Mouse (Mus musculus) cerebellum, adult 2 months (tissue): Measurements from ENCODE around the gene Cilp2. TPM values are rescaled to one million over a fixed set of nuclear protein-coding genes. Genes with fewer than 3 reads are reported as not detected.
A peak's percentile ranks its signal among the peaks of the same experiment; 100 is the strongest.

Experiments
- DNase-seq, 2 experiments: peaks; one replicate each; pipeline ENCODE4 v3.0.0; 2021
- H3K27ac ChIP-seq: fragments of 200-500 bp; 2 replicates; pipeline ENCODE4 v1.5.1; 2012; ENCODE audit warnings: low read length, control low read depth, inconsistent platforms; ENCODE audit not compliant: insufficient read depth
- H3K27me3 ChIP-seq: fragments of 200-500 bp; 2 replicates; pipeline ENCODE4 v1.6.1; 2012; ENCODE audit warnings: inconsistent platforms, mild to moderate bottlenecking, low read length, moderate library complexity; ENCODE audit not compliant: control insufficient read depth, insufficient read depth
- H3K4me1 ChIP-seq: fragments of 200-500 bp; 2 replicates; pipeline ENCODE4 v1.6.1; 2011; ENCODE audit warnings: low read length; ENCODE audit not compliant: control insufficient read depth, insufficient read depth
- H3K4me3 ChIP-seq: fragments of 200-500 bp; replicated peaks from 2 replicates; pipeline ENCODE3; 2011; ENCODE audit warnings: mild to moderate bottlenecking, low read depth, low read length, control low read depth; ENCODE audit not compliant: insufficient read depth
- CTCF ChIP-seq: fragments of 200-500 bp; IDR thresholded peaks from 2 replicates; pipeline ENCODE4 v1.5.1; 2011; ENCODE audit warnings: low read depth, mild to moderate bottlenecking, control low read depth, low read length, moderate library complexity, borderline replicate concordance; ENCODE audit not compliant: insufficient read depth
- POLR2A ChIP-seq: fragments of 200-500 bp; IDR thresholded peaks from 2 replicates; pipeline ENCODE4 v1.6.1; 2011; ENCODE audit warnings: low read length, control low read depth, borderline replicate concordance; ENCODE audit not compliant: insufficient read depth
- WGBS: fragments of 180-500 bp; shearing (Covaris S2); methylation state at CpG from one replicate; pipeline ENCODE4 v1.1.7; 2018; 5-methylcytosine and 5-hydroxymethylcytosine counted together
- polyA plus RNA-seq: library from polyadenylated mRNA; depleted of rRNA; stranded (reverse); fragments of >200 nt; gene quantifications from 2 replicates; pipeline ENCODE4 v1.2.3, GENCODE M21; 2012; rRNA removed

Gene Cilp2
- 0.18 and 0.41 TPM in 2 replicates for polyA plus RNA-seq

GRCm38 (mm10) chr8:69887289-69888243 lies at the start of gene Cilp2:
Gene Cilp2, minus strand, starts transcription at chr8:69887687.
- under 1% methylated on average over 60 of the region's 60 CpGs for WGBS

GRCm38 (mm10) chr8:69936050-69936794 lies 48.7 kb upstream of the Cilp2 start:
- no peak for DNase-seq
- Histone ChIP-seq H3K4me3 (no peak overlapping the region), H3K27me3 (no peaks in the 10 kb centered on the region), H3K4me1 (peaks cover 7% of the 10 kb centered on the region), H3K27ac (no peak overlapping the region)
- 63% methylated on average over 7 of the region's 7 CpGs for WGBS
- no peak for TF ChIP-seq CTCF

More at GRCm38 (mm10) chr8:69887289-69888243, at the start of gene Cilp2:
- Histone ChIP-seq H3K27me3 (no peaks in the 10 kb centered on the region; the same call in 1 of the 2 replicates), H3K4me3 (peak within 1 kb of the TSS; percentile 28), H3K4me1 (peaks cover 8% of the 10 kb centered on the region; the same call in 1 of the 2 replicates), H3K27ac (no peak within 1 kb of the TSS)
- no peak for DNase-seq
- no peak for TF ChIP-seq CTCF
- TF ChIP-seq POLR2A, result no peak

- DNase-seq, result no peak
- WGBS, result 95% methylated on average over 3 of the region's 3 CpGs
- no peak overlapping the region for H3K27ac ChIP-seq
- TF ChIP-seq POLR2A, result no peak
- TF ChIP-seq CTCF, result no peak
- H3K27me3 ChIP-seq, result no peaks in the 10 kb centered on the region
- peaks cover 7% of the 10 kb centered on the region for H3K4me1 ChIP-seq
- no peak overlapping the region for H3K4me3 ChIP-seq
Measured at GRCm38 (mm10) chr8:69935431-69935830, 47.9 kb upstream of the Cilp2 start.

GRCm38 (mm10) chr8:69934582-69934981 lies 47.1 kb upstream of the Cilp2 start:
- Histone ChIP-seq H3K27me3 (no peaks in the 10 kb centered on the region), H3K27ac (no peak overlapping the region), H3K4me3 (no peak overlapping the region), H3K4me1 (peaks cover under 1% of the 10 kb centered on the region)
- 87% methylated on average over 5 of the region's 5 CpGs for WGBS
- no peak for TF ChIP-seq CTCF
- TF ChIP-seq POLR2A, result no peak
- no peak for DNase-seq

- no peak for DNase-seq
- no peak overlapping the region for H3K27ac ChIP-seq
- 77% methylated on average over 2 of the region's 2 CpGs for WGBS
- TF ChIP-seq POLR2A, result no peak
- no peak for TF ChIP-seq CTCF
- no peaks in the 10 kb centered on the region for H3K27me3 ChIP-seq
- H3K4me3 ChIP-seq, result no peak overlapping the region
- no peaks in the 10 kb centered on the region for H3K4me1 ChIP-seq
Measured at GRCm38 (mm10) chr8:69933811-69934210, 46.3 kb upstream of the Cilp2 start.

GRCm38 (mm10) chr8:69926901-69927300 lies 39.4 kb upstream of the Cilp2 start:
- TF ChIP-seq CTCF (no peak), POLR2A (no peak)
- no peak overlapping the region for H3K4me3 ChIP-seq

GRCm38 (mm10) chr8:69923986-69924385 lies 36.5 kb upstream of the Cilp2 start:
- Histone ChIP-seq H3K27me3 (no peaks in the 10 kb centered on the region), H3K4me3 (no peak overlapping the region), H3K27ac (no peak overlapping the region), H3K4me1 (peaks cover 7% of the 10 kb centered on the region)
- no peak for DNase-seq
- WGBS, result 85% methylated on average over 1 of the region's 1 CpGs
- TF ChIP-seq CTCF (no peak), POLR2A (no peak)

More at GRCm38 (mm10) chr8:69926901-69927300, 39.4 kb upstream of the Cilp2 start:
- no peak overlapping the region for H3K27ac ChIP-seq
- no peaks in the 10 kb centered on the region for H3K4me1 ChIP-seq
- no peak for DNase-seq
- no peaks in the 10 kb centered on the region for H3K27me3 ChIP-seq

- 59% methylated on average over 2 of the region's 2 CpGs for WGBS
- H3K27me3 ChIP-seq, result no peaks in the 10 kb centered on the region
- no peak overlapping the region for H3K4me3 ChIP-seq
- H3K27ac ChIP-seq, result no peak overlapping the region
- no peak for DNase-seq
- peaks cover 7% of the 10 kb centered on the region for H3K4me1 ChIP-seq
- TF ChIP-seq POLR2A (no peak), CTCF (no peak)
Measured at GRCm38 (mm10) chr8:69921141-69921540, 33.7 kb upstream of the Cilp2 start.
